Mouse (Mus musculus) thymus, postnatal 36 days (tissue): ENCODE measurements around the gene Rgs19.
A peak's percentile ranks its signal among the peaks of the same experiment; 100 is the strongest.

Experiments used
- DNase-seq, 2 experiments: peaks; one replicate each; pipeline ENCODE4 v3.0.0; 2022; ENCODE audit warnings: mixed read lengths in 2 of 2

Gene Rgs19

DNA sequence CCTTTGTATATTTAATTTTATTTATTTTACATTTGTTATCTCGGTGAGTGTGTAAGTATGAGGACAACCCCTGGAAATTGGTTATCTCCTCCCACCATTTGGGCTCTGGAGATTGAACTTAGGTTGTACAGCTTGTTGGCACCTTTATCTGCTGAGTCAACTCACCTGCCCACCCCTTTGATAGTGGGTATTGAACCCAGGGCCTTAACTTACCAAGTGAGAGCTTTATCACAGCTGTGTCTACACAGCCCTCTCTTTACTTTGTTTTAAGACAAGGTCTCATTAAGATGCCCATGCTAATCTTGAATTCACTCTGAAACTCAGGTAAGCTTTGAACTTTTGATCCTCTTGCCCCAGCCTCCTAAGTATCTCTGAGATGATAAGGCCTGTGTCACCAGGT is 11.8 kb downstream of the Rgs19 start:
- no peak for DNase-seq

DNA sequence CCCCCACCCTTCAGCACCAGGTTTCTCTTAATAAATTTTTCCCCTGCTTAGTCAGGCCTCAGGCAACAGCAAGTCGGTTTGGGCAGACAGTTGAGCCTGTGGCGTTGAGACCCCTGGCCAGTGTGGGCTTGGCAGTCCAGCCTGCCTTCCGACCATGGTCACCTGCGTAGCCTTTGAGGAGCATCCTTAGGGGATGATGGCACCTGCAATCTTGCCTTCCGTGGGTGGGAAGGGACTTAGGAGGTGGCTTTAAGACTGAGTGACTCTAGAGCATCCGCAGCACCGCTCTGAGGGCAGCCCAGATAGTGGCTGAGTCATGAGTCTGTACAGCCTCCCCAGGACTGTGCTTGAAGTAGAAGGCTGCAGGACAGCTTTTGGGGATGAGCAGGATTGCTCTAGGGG is 13.1 kb downstream of the Rgs19 start:
- no peak for DNase-seq

DNA sequence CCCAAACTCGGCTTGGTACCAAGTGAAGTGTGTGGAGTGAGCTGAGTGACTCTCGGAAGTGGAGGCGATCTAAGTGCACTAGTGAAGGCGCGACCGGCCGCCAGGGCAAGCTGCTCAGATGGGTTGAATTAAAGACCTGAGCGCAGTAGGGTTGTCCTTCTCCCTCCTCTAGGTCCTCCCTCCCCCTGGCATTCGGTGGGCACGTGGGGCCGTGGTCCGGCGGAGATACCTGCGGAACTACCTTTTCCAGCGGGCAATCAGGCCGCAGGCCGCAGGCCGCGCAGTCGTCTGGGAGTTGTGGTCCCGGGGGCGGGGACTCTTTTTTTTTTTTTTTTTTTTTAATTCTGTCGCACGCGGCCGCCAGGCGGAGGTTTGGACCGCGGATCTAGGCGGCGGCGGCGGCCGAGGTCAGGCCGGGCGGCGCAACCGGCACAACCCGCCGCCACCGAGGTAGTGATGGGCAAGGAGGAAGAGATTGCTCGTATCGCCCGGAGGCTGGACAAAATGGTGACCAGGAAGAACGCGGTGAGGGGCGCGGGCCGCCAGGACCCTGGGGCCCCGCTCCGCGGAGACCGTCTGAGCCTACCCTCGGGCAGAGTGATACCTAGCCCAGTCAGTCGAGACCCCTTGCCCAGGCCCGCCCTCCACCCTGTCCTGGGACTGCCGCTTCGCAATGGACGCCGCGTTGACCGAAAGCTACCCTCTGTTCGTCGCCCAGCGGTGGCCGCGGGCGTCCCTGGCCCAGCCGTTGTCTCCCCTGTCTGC is 13.6 kb downstream of the Rgs19 start, which contains the start of gene Tcea2:
Gene Tcea2, plus strand, starts transcription at position 360 of the 765 bp plus-strand sequence.
- DNase-seq: peak; percentile 66 to 67

DNA sequence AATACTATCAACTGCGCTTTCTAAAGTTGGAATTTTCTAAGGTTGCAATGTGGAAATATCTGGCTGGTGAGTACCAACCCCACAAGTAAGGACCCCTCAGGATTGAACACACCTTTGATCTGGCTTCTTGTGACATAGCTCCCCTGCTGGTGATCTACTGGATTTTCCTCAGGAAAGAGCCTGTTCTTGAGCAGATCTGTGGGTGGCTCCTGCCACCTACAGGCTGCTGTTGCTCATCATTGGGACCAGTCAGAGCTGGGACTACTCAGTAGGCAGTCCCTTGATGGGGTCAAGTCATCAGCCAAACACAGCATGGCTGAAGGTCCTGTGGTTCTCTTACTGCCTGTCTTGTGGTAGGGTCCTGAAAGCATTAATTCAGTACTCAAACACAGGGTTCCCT is 15.0 kb downstream of the Rgs19 start:
- peak; percentile 73 to 79 for DNase-seq

DNA sequence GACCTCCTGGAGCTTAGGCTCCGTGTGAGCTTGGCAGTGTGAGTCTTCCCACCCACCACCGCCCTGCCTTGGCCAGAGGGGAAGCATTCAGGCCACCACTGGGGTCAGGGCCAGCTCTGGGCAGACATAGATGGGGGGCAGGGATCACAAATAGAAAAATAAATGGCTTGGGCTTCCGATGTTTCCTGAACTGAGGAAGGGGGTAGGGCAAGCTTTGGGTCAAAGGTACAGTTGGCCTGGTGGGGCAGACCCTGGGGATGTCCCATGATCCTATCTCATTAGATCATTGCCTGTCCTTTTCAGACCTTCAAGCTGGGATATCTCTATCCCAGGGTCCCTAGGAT is 16.1 kb downstream of the Rgs19 start:
- no peak for DNase-seq

DNA sequence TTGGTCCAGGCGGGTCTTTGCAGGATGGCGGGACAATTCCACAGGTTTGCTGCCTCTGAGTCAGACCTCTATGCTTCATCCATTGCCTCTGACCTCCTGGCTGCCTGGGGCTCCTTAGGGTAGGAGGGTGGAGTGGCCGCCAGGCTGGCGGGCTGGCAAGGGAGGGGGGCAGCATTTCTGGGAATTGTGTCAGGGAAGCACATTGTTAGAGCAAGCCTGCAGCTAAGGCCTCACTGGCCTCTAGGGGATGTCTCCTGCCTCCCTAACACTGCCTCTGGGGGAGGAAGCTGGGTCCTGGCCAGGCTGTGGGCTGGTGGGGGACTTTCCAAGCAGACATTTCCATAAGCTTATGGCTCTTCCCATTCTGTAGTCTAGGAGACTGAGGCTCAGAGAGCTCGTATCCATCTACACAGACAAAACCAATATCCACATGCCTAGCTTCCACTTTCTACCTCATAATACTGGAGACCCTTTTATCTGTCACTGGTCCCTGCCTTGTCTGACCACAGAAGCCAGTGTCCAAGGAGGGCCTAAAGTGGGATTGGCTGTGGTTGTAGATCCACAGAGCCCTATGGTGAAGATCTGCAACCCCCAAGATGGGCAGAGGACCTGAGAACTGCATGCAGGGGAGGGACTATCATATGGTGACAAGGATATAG is 16.6 kb downstream of the Rgs19 start:
- no peak for DNase-seq

DNA sequence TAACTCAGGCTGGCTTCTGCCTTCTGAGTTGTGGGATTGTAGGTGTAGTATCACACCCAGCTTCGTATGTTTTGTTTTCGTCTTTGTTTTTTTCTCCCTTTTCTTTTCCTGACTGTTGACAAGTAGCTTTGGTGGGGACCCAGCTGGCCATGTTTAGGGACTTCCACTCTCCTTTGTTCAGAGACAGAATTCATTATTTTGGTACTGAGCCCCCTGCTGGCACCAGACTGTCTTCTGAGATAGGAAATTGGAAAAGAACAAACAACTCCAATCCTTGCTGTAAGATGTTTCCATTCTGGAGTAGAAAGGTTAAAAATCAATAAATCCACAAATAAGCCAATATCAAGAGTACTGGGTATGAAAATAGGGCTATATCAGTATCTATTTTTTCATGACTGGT is 17.4 kb downstream of the Rgs19 start:
- no peak for DNase-seq

DNA sequence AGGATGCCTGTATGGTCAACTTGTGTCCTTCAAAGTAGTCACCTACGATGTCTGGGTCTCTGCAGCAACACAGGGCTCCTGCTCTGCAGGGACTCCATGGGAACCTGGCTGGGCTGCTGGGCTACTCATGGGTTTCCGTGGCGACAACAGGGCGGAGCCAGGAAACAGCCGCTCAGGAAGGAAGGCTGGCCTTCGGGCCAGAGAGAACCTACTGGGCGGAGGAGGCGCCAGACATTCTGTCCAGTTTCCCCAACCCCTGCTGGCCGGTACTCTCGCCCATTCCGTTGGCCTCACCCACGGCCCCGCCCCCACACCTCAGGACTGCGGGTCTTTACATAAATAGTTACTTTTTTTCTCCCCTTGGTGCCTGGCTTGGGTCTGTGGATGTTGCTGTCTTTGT is 18.3 kb downstream of the Rgs19 start:
- no peak for DNase-seq

DNA sequence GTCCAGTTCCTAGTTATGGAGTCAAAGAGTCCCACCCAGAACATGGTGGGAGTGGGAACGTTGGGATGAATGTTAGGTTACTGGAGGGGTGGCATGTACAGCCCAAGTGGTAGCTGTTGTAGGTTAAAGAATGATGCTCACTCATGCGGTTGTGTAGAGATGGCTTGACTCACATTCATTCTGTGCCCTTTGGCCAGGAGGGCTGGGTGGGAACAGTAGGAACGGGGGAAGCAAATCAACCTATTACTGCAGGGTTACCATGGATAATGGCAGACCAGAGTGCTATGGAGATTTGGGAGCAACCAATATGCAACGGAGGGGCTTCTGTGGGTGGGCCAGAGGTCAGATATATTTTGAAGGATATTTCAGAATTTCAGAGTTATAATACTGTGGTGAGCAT is 18.8 kb downstream of the Rgs19 start:
- DNase-seq: no peak

DNA sequence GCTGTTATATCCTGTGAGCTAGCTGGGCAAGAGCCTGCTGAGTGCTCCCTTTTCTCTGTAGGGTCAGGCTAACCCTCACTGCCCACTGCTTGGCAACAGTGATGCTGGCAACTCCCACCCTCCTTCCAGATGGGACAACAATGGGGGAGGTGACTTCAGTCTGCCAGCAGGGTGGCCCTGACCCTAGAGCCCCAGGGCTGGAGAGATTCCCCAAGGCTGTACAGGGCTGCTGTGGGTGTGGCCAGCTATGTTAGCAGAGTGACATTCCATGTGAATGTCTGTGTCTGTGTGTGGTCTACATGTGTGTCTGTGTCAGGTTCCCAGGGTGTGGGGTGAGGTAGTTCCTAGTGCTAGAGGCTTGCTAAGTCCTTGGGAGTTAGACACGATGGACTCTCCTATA is 20.3 kb downstream of the Rgs19 start:
- no peak for DNase-seq

DNA sequence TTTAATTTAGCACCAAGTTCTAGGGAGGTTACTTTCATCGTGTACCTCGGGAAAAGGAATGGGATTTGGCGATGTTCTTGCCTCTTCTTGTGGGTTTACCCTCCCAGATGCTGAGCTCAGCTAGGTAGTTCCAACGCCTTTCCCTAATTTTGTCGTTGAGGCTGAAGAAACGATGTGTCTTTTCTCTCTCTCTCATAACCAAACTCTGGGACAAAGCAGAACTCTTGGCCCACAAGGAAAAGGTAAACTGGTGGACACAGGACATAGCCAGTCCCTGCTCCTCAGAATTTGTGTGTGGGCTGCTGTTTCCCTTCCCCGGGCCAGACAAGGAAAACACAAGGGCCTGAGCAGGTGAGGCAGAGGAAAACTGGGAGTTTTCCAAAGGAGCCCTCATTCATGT is 21.8 kb downstream of the Rgs19 start:
- no peak for DNase-seq

DNA sequence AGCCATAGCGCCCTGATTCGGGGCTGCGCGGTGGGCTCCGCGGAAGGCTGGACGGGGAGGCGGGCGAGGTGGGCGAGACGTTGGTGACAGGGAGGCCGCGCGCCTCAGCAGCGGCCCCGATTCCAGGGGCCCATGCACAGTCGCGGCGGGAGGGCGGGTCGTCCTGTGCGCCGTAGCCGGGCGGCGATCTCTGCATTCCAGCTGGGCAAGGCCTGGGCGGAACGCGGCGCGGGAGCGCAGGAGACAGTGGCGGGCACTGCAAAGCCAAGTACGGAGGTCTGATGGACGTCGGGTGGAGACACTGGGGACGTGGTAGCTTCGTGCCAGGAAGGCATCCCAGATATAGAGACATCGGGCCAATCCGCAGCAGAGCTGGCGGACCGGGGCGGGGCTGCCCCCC is 22.5 kb downstream of the Rgs19 start, which contains the start of gene Sox18:
Gene Sox18, minus strand, starts transcription at position 315 of the 400 bp plus-strand sequence.
- no peak for DNase-seq

DNA sequence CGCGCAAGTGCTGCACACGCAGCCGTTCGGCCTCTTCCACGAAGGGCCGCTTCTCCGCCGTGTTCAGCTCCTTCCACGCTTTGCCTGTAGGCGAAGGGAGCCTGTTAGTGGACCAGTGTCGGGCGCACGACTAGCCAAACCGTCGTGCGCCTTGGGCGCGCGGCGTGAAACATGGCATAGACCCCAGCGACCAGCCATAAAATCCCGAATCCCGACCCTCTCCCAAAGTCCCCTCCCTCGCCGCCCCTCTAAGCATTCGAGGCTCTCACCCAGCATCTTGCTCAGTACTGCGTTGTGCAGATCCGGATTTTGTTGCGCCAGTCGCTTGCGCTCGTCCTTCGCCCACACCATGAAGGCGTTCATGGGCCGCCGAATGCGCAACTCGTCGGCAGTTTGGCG is 22.9 kb downstream of the Rgs19 start:
- no peak for DNase-seq

DNA sequence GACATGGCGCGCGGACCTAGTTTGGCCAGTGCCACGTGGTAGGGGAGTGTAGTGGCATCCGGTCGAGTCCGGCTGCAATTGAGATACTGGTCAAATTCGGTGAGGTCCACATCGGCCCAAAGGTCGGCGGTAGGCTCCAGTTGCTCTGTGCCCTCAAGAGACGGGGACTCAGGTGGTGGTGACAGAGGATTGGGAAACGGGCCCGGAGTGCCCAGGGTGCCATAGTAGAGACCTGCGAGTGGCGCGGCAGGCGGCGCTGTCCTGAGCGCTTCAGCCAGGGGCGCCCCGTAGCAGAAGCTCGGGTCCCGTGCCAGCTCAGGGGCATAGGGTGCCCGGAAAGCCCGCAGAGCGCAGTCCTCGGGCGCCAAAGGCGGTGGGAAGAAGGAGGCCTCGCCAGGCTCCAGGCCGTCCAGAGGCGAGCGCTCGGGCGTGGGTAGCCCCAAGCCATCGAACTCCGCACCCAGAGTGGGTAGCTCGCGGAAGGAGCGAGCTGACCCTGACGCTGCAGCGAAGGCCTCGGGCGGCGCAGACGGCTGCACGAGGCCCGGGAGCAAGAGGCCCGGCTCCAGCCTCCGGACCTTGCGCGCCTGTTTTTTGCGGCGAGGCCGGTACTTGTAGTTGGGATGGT is 23.4 kb downstream of the Rgs19 start:
- DNase-seq: no peak

DNA sequence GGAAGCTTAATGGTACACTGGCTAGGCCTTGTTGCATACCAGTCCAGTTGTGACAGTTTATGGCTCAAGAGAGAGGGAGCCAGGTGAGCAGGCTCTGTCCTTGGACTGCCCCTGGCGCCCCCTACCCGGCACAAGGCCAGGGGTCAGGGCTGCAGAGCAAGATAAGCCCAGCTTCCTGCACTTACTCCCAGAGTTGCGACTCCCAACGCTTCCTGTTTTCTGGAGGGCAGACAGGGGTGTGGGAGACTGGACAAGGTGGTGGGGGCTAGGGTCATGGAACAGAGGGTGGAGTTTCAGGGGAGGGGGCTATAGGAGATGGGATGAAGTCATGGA is 30.5 kb downstream of the Rgs19 start:
- no peak for DNase-seq

DNA sequence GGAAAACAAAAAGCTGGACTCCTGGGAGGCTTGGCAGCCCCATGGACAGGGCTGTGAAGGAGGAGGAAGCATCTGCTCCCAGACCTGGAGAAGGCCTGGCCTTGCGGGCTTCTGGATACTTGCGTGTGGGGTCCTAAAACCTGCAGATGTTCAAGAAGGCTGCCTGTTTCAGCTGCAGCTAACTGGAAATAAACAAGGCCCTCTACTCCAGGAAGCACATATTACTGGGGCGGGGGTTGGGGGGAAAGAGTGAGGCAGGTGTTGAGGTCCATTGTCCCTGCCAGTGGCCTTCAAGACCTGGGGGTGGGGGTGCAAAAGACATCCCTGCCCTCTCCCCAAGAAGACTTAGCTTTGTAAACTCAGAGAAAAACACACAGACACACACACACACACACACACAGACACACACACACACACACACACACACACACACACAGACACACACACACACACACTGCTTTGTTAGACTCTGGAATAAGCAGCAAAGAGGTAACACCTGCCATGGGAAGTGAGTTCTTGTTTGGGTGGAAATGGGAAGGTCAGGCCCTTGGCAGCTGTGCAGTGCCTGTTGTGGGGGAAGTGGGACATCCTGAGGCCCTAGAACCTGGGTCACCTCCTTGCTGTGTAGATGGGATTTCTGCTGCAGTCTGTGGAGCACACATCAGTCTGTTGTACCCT is 31.0 kb downstream of the Rgs19 start:
- DNase-seq: no peak

DNA sequence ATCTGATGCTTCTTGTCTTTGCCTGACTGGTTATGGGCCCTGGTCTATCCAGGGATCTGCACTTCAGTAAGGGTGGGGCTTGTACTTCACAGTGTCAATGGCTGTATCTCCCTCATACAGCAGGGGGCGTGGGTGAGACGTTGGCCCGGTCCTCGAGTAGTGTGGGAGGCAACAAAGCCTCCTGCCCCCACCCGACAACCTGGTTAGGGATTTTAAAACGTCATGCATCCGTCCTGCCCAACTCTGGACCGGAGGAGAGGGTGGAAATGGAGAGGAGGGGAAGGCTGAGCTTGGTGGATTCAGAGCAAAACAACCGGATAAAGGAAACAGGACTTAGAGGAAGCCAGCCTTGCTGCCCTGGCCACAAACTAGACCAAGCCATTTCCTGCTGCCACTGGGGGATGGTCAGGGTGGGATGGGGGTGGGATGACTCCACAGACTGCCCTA is 34.1 kb downstream of the Rgs19 start:
- DNase-seq: peak; percentile 71 to 75

DNA sequence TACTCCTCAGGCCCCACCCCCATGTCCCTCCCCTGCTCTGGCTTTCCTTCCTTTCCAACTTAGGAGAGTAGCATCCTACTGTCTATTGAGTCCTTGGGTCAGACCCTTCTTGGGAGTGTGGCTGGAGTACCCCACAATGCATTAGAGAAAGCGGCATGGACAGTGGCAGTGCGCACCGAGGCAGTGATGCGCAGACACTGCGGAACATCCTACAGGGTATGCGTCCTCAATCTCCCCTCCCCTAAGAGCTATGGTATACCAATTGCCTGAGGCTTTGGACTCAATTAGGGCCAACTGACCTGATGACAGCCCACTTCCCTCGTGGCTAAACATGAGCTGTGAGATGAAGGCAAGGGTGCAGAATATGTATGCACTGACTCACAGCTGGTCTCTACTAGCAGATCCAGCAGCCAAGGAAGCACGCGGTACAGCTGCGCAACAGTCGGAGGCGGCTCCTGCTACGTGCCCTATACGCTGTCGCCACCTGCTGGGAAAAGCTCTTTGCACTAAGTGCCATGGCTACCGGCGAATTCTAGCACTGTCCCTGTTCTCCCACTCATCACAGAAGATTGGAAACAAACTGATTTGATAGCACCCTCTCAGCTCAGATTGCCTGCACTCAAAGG is 34.7 kb downstream of the Rgs19 start:
- peak; percentile 58 to 63 for DNase-seq

DNA sequence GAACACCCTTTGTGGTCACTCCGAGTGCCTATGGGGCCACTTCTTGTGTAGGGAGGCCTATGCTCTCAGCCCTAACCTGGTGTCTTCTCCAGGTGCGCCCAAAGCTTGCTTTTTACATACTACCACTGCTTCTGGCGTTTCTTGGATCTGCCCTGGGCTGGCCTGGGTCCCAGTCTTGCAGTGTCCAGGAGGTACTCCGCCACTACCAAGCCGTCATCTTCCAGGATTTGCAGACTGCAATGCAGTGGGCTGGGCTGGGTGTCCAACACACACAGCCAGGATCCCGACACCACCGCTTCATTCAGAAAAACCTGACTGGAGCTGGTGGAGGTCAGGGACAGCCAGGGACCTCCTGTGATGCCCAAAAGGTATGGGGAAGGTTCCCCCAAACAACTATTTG is 35.2 kb downstream of the Rgs19 start:
- no peak for DNase-seq

DNA sequence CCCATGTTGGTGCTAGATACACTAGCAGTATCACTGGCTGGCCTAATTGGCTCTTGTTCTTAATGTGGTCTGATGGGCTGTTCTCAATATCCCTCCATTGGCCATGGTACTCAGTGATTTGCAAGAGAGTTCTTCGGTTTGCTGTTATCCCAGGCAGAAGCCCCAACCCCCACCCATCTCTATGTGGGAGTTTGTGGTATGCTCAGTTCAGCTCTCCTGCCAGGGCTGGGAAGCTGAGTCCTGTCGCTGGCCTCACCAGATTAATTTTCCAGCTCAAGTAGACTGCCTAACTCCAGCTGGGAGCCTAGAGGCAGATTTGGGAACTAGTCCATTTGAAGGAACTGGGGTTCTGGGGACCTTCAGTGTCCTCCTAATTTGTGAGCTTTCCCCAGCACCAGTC is 36.3 kb downstream of the Rgs19 start:
- DNase-seq: no peak

DNA sequence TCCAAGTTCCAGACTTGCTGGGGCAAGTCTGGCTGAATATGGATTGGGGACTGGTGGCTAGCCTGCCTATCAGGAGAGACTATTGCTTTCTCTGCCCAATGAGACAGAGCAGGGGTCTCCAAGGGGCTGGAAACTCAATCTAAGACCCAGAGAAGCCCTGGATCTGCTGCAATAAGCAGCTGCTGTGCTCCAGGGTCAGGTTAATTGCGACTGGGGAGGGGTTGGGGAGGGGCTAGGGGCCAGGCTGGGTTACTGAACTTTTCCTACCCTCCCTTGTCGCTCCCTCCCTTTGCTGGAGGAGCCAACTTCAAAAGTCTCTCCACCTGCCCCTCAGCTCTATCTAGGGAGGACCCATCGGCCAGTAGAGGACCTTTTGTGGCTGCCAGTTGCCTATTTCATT is 37.0 kb downstream of the Rgs19 start, which contains the start of gene Gm29797:
Gene Gm29797, plus strand, starts transcription at position 301 of the 400 bp plus-strand sequence.
- DNase-seq: no peak

DNA sequence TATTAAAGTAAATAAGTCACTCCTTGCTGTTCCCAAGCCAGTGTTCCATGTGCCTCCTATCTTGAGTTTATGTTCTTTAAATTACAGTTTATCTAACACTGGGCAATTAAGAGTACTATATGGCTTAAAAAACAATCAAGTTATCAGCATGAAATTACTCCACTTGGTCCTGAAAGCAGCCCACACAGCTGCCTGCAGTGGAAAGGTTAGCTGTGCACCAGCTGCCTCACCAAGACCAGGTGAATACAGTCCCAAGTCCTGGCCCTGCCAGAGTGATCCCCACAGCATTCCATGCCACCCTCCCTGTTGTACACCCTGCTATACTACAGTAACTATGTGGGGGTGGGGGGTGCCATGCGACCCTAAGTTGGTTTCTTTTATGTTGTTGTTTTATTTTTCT is 40.3 kb downstream of the Rgs19 start:
- DNase-seq: no peak

DNA sequence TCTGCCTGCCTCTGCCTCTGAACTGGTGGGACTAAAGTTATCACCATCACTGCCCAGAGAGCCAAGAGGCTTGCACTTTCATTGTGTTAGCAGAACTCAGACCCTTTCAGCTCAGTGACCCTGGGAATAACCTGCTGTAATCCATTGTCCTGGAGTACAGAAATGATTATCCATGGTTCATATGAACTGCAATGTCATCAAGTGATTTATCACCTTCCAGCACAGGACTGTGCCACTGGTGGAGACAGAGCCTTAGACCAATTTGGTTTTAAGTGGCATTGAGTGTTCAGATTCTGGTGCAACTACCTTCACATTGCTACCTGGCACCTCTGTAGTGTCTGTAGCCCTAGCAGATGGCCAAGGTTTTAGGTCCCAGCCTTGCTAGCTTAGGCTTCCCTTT is 40.7 kb downstream of the Rgs19 start:
- no peak for DNase-seq
